Mouse (Mus musculus) CH12.LX (cell line): Measurements from ENCODE around the gene Prkca.

ENCODE experiments used
- CTCF ChIP-seq, 2 experiments: IDR thresholded peaks in 1 of 2; conservative IDR thresholded peaks in 1 of 2; 2 replicates each; pipeline ENCODE4 v1.5.1; 2011 to 2012; ENCODE audit warnings: low read depth in 2 of 2, low read length in 2 of 2, improper control_type of control experiment in 1 of 2, inconsistent platforms in 1 of 2, mild to moderate bottlenecking in 1 of 2, moderate library complexity in 1 of 2
- E2F4 ChIP-seq: IDR thresholded peaks from 2 replicates; pipeline ENCODE4 v1.6.1; 2011; ENCODE audit warnings: low read depth, low read length, improper control_type of control experiment; ENCODE audit not compliant: insufficient replicate concordance
- EP300 ChIP-seq: IDR thresholded peaks from 2 replicates; pipeline ENCODE4 v1.6.1; 2011; ENCODE audit warnings: low read length, improper control_type of control experiment
- GABPA ChIP-seq: IDR thresholded peaks from 2 replicates; pipeline ENCODE4 v1.6.1; 2012; ENCODE audit warnings: low read depth, low read length, improper control_type of control experiment, inconsistent platforms; ENCODE audit not compliant: insufficient replicate concordance
- IRF4 ChIP-seq: IDR thresholded peaks from 2 replicates; pipeline ENCODE4 v1.6.1; 2014; ENCODE audit warnings: low read depth, mild to moderate bottlenecking, inconsistent platforms, low read length, improper control_type of control experiment
- MAX ChIP-seq: IDR thresholded peaks from 2 replicates; pipeline ENCODE4 v1.6.1; 2011; ENCODE audit warnings: low read length, improper control_type of control experiment
- MYC ChIP-seq: IDR thresholded peaks from 2 replicates; pipeline ENCODE4 v1.6.1; 2011; ENCODE audit warnings: low read depth, mild to moderate bottlenecking, improper control_type of control experiment, low read length
- POLR2A ChIP-seq: IDR thresholded peaks from 2 replicates; pipeline ENCODE4 v1.6.1; 2011; ENCODE audit warnings: low read depth, mild to moderate bottlenecking, improper control_type of control experiment, low read length
- RCOR1 ChIP-seq: conservative IDR thresholded peaks from 2 replicates; pipeline ENCODE4 v1.6.1; 2012; ENCODE audit warnings: low read depth, mild to moderate bottlenecking, inconsistent platforms, low read length, improper control_type of control experiment
- TBP ChIP-seq: conservative IDR thresholded peaks from 2 replicates; pipeline ENCODE4 v1.6.1; 2011; ENCODE audit warnings: low read depth, low read length, improper control_type of control experiment
- USF1 ChIP-seq: IDR thresholded peaks from 2 replicates; pipeline ENCODE4 v1.6.1; 2014; ENCODE audit warnings: low read depth, mild to moderate bottlenecking, inconsistent platforms, low read length, improper control_type of control experiment
- ZKSCAN1 ChIP-seq: IDR thresholded peaks from 2 replicates; pipeline ENCODE4 v1.6.1; 2012; ENCODE audit warnings: low read depth, inconsistent platforms, low read length, improper control_type of control experiment, borderline replicate concordance
- ZMIZ1 ChIP-seq: IDR thresholded peaks from 2 replicates; pipeline ENCODE4 v1.6.1; 2012; ENCODE audit warnings: low read depth, mild to moderate bottlenecking, inconsistent platforms, low read length, improper control_type of control experiment

GRCm38 (mm10) chr11:108157074-108157473, 186.7 kb downstream of the Prkca start:
- TF ChIP-seq POLR2A: 0 out of 2 replicates have a peak, but pooled peaks have one; percentile 7
- no peak for TF ChIP-seq USF1
- TF ChIP-seq TBP: 0 out of 2 replicates have a peak, but pooled peaks have one; percentile 37
- TF ChIP-seq MYC: peak; percentile 54; the same call in 1 of the 2 replicates
- no peak for TF ChIP-seq CTCF (conservative IDR thresholded peaks at IDR 0.05 in 1 of 2, IDR thresholded peaks at IDR 0.05 in 1 of 2; ENCODE audit: low read depth in 2 of 2, low read length in 2 of 2)
- peak; percentile 91 for TF ChIP-seq IRF4
- peak; percentile 74; the same call in 1 of the 2 replicates for TF ChIP-seq MAX
- peak; percentile 93 for TF ChIP-seq EP300
- no peak for TF ChIP-seq E2F4
- no peak for TF ChIP-seq RCOR1
- no peak for TF ChIP-seq GABPA
- TF ChIP-seq ZKSCAN1: no peak
- TF ChIP-seq ZMIZ1: no peak; the same call in 1 of the 2 replicates
